ENCODE assay signal across 24 mouse cellular contexts in genomic region chr11:77779240-77779639, GRCm38 (mm10). TPM values are rescaled to one million over a fixed set of nuclear protein-coding genes. Genes with fewer than 3 reads are reported as not detected.
DNase-seq lines count a peak whose midpoint lies in the region; ATAC-seq and TF ChIP-seq lines count a peak whose summit lies in the region.
"Had no signal": no experiment of that assay in that cellular context is flagged by ENCODE, and none has a peak within 500 bp of the region (broad histone marks: within the 10 kb centered on the region; RNA-seq: fewer than 3 reads in every experiment).

No protein-coding gene starts in this region.

- 0 out of 2 replicates have a peak, but pooled peaks have one; percentile 64 for TF ChIP-seq EP300 in heart, postnatal 0 days (IDR thresholded peaks at IDR 0.05; ENCODE audit: low read depth)

- no peak overlapping the region for H3K27ac ChIP-seq in heart, embryonic 10.5 days
- peak overlapping the region; percentile 45; the same call in 1 of the 2 replicates for H3K27ac ChIP-seq in heart, embryonic 15.5 days
- H3K27ac ChIP-seq in heart, postnatal 0 days (ENCODE audit: low read depth), result peak overlapping the region; percentile 66
- H3K27ac ChIP-seq: embryonic facial prominence, embryonic 12.5 days; forebrain, embryonic 15.5 days; hindbrain, embryonic 10.5 days; hindbrain, embryonic 14.5 days had no signal

- no peak overlapping the region for H3K9ac ChIP-seq in heart, embryonic 15.5 days
- H3K9ac ChIP-seq in heart, postnatal 0 days (replicated peaks; ENCODE audit: low read depth, low read length), result no peak overlapping the region
- H3K9ac ChIP-seq: embryonic facial prominence, embryonic 12.5 days; forebrain, embryonic 15.5 days; hindbrain, embryonic 14.5 days had no signal

- no peak; the same call in 1 of the 2 replicates for ATAC-seq in heart, embryonic 15.5 days (replicated peaks; ENCODE audit: insufficient number of reproducible peaks, insufficient read depth, low FRiP score, low read depth)
- ATAC-seq in heart, postnatal 0 days (ENCODE audit: insufficient read depth, low read depth), result peak; percentile 54
- ATAC-seq: forebrain, embryonic 15.5 days; intestine, embryonic 16.5 days had no signal

- H3K36me3 ChIP-seq in heart, embryonic 10.5 days, result peaks cover 27% of the 10 kb centered on the region
- H3K36me3 ChIP-seq in heart, embryonic 15.5 days, result peaks cover 10% of the 10 kb centered on the region
- H3K36me3 ChIP-seq in heart, postnatal 0 days (replicated peaks; ENCODE audit: control insufficient read depth, insufficient read depth, low read length), result peaks cover 16% of the 10 kb centered on the region; the same call in 1 of the 2 replicates

- no peak for TF ChIP-seq CTCF in heart, postnatal 0 days (IDR thresholded peaks at IDR 0.05; ENCODE audit: low read depth)

- intact Hi-C loops in heart, postnatal 25 days (cut with DNase I), result no loop called here

- no peaks in the 10 kb centered on the region for H3K9me3 ChIP-seq in heart, embryonic 10.5 days
- H3K9me3 ChIP-seq in heart, embryonic 15.5 days (replicated peaks), result no peaks in the 10 kb centered on the region
- no peaks in the 10 kb centered on the region for H3K9me3 ChIP-seq in heart, postnatal 0 days (replicated peaks; ENCODE audit: control insufficient read depth, low read length)
- H3K9me3 ChIP-seq: embryonic facial prominence, embryonic 12.5 days; forebrain, embryonic 15.5 days; hindbrain, embryonic 10.5 days had no signal

- H3K4me1 ChIP-seq in heart, embryonic 10.5 days, result peaks cover 57% of the 10 kb centered on the region
- peaks cover 51% of the 10 kb centered on the region for H3K4me1 ChIP-seq in heart, embryonic 15.5 days (replicated peaks)
- peaks cover 25% of the 10 kb centered on the region for H3K4me1 ChIP-seq in heart, postnatal 0 days (ENCODE audit: control insufficient read depth, insufficient read depth)

- no peak overlapping the region for H3K4me3 ChIP-seq in heart, embryonic 10.5 days
- H3K4me3 ChIP-seq in heart, embryonic 15.5 days, result no peak overlapping the region
- no peak overlapping the region for H3K4me3 ChIP-seq in heart, postnatal 0 days (ENCODE audit: low read depth, low read length)
- H3K4me3 ChIP-seq: embryonic facial prominence, embryonic 12.5 days; forebrain, embryonic 15.5 days; hindbrain, embryonic 10.5 days had no signal

- DNase-seq in heart, adult 11 months, result peak; percentile 98
- no peak for DNase-seq in heart, embryonic 10.5 days (ENCODE audit: low spot score)
- DNase-seq in heart, postnatal 25 days (ENCODE audit: low spot score), result no peak
- peak; percentile 25 for DNase-seq in kidney, postnatal 10 days
- no peak for DNase-seq in kidney, postnatal 25 days
- no peak for DNase-seq in heart, postnatal 0 days (ENCODE audit: low spot score)
- DNase-seq in layer of hippocampus, postnatal 25 days (ENCODE audit: extremely low spot score in 1 of 2, low spot score in 1 of 2), result no peak
- DNase-seq: adrenal gland, postnatal 10 days; cerebellum, adult 11-12 months; cerebellum, adult 9-10 months; cerebellum, postnatal 25 days; gastrocnemius, postnatal 14 days had no signal

- H3K27me3 ChIP-seq in heart, embryonic 10.5 days (ENCODE audit: insufficient read depth, poor library complexity, severe bottlenecking), result no peaks in the 10 kb centered on the region
- H3K27me3 ChIP-seq in heart, embryonic 15.5 days, result no peaks in the 10 kb centered on the region
- no peaks in the 10 kb centered on the region for H3K27me3 ChIP-seq in heart, postnatal 0 days (ENCODE audit: control insufficient read depth, insufficient read depth, low read length)
- H3K27me3 ChIP-seq: embryonic facial prominence, embryonic 12.5 days; forebrain, embryonic 15.5 days had no signal

- WGBS in heart, embryonic 10.5 days, result 34% methylated on average over 1 of the region's 1 CpGs
- WGBS in heart, embryonic 15.5 days, result 44% methylated on average over 1 of the region's 1 CpGs
- 33% methylated on average over 1 of the region's 1 CpGs for WGBS in heart, postnatal 0 days

- no peak overlapping the region for H3K4me2 ChIP-seq in heart, embryonic 15.5 days
- no peak overlapping the region for H3K4me2 ChIP-seq in heart, postnatal 0 days (ENCODE audit: low read depth, low read length)
- H3K4me2 ChIP-seq: embryonic facial prominence, embryonic 12.5 days; forebrain, embryonic 15.5 days; hindbrain, embryonic 14.5 days had no signal

RNA-seq across cellular contexts. Expression of gene Gm10277, which starts 8.3 kb away (rescaled TPM):
- 1.1 and 1.6 TPM in 2 replicates for polyA plus RNA-seq in heart, embryonic 10.5 days (2016; fragmentation: Nextera tagmentation; extraction: Ambion mirVana)
- 0.93 and 1.4 TPM in 2 replicates for polyA plus RNA-seq in heart, embryonic 15.5 days (2015; fragmentation: Nextera tagmentation; extraction: Ambion mirVana)
- total RNA-seq in heart, postnatal 25 days (2021), result not detected
- total RNA-seq in heart, postnatal 0 days (2014; rRNA removed; ENCODE audit: low replicate concordance), result not detected in 2 replicates
- polyA plus RNA-seq in heart, postnatal 0 days (2015; fragmentation: Nextera tagmentation; extraction: Ambion mirVana), result 0.41 and 0.52 TPM in 2 replicates
- total RNA-seq in layer of hippocampus, postnatal 25 days (2021), result not detected
- total RNA-seq: adrenal gland, postnatal 10 days; adrenal gland, postnatal 4 days; gastrocnemius, postnatal 14 days; heart, postnatal 10 days had no signal
- polyA plus RNA-seq: brain, embryonic 14.5 days; cortical plate, adult 2 months had no signal

RNA-seq across cellular contexts. Expression of gene Myo18a, which starts 16.2 kb away (rescaled TPM):
- 95.5 and 153 TPM in 2 replicates for polyA plus RNA-seq in heart, embryonic 10.5 days (2016; fragmentation: Nextera tagmentation; extraction: Ambion mirVana)
- 107 and 109 TPM in 2 replicates for polyA plus RNA-seq in heart, embryonic 15.5 days (2015; fragmentation: Nextera tagmentation; extraction: Ambion mirVana)
- total RNA-seq in heart, postnatal 25 days (2021), result 100 to 1,000 TPM; 273 to 280 TPM
- total RNA-seq in heart, postnatal 0 days (2014; rRNA removed; ENCODE audit: low replicate concordance), result 181 and 218 TPM in 2 replicates
- polyA plus RNA-seq in heart, postnatal 0 days (2015; fragmentation: Nextera tagmentation; extraction: Ambion mirVana), result 80.0 and 82.5 TPM in 2 replicates
- total RNA-seq in layer of hippocampus, postnatal 25 days (2021), result 100 to 1,000 TPM; 136 to 158 TPM

RNA-seq across cellular contexts. Expression of gene Cryba1, which starts 54.2 kb away (rescaled TPM):
- 0.18 TPM in 1 of 2 replicates, not detected in the other for polyA plus RNA-seq in heart, embryonic 10.5 days (2016; fragmentation: Nextera tagmentation; extraction: Ambion mirVana)
- polyA plus RNA-seq in heart, embryonic 15.5 days (2015; fragmentation: Nextera tagmentation; extraction: Ambion mirVana), result not detected in 2 replicates
- not detected for total RNA-seq in heart, postnatal 25 days (2021)
- total RNA-seq in heart, postnatal 0 days (2014; rRNA removed; ENCODE audit: low replicate concordance), result not detected in 2 replicates
- polyA plus RNA-seq in heart, postnatal 0 days (2015; fragmentation: Nextera tagmentation; extraction: Ambion mirVana), result not detected in 2 replicates
- not detected for total RNA-seq in layer of hippocampus, postnatal 25 days (2021)
- total RNA-seq: adrenal gland, postnatal 10 days; adrenal gland, postnatal 4 days; gastrocnemius, postnatal 14 days; heart, postnatal 10 days; MEL had no signal
- polyA plus RNA-seq: cortical plate, adult 2 months; gonadal fat pad, adult 2 months; intestine, embryonic 16.5 days had no signal

Comparison
In these comparisons a context has a peak if more than half of its experiments do, and no peak if none do; other contexts are left out.
1. DNase-seq: peak in heart, adult 11 months (single experiment) and kidney, postnatal 10 days (single experiment); none in heart, embryonic 10.5 days (single experiment), heart, postnatal 25 days (single experiment), kidney, postnatal 25 days (0 of 2), heart, postnatal 0 days (single experiment) and layer of hippocampus, postnatal 25 days (0 of 2).